Mouse (Mus musculus): ENCODE data around the gene Sgcb. TPM values are rescaled to one million over a fixed set of nuclear protein-coding genes. Genes with fewer than 3 reads are reported as not detected.

Gene Sgcb
- polyA plus RNA-seq (2015; fragmentation: Nextera tagmentation; extraction: Ambion mirVana), result 17.6 and 22.2 TPM in 2 replicates

GRCm38 (mm10) chr5:73647261-73647900, at the start of gene Sgcb:
TSS of gene Sgcb (minus strand) at chr5:73647790.

DNA sequence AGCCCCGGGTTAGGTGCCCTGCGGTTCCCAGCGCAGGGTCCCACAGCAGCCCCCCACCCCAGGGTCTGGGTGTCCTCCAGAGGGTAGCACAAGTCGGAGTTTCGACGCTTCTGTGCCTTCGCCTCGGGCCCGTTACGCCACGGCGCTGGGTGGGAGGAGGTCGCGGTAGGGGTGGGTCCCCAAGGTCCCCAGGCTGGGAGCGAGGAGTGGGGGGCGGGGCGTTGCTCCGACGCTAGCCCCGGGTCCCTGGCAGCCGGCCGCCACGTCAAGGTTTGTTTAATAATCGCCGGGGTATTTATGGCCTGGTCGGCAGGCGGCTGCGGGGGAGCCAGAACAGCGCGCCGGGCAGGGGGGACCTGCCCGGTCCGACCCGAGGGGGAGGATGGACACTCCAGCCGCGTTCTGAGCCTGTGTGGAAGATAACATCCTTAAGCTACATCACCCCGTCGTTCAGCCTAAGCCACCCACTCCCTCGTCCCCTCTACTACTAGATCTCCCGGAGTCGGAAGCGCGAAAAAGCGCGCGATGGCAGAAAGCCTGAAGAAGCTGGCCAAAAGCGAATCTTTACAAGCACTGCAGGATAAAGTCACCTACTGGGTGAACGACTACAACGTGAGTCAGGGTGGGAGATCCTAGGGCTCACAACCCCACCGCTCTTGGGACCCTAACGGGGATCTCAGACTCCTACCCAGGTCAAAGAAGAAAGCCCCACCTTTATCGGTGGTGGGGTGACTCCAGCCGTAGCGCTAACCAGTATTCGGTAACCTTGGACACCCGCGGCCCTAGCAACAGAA, 3.7 kb upstream of the Sgcb start, which contains the start of gene Spata18:
Spata18 (plus strand) TSS at position 319 of the 794 bp plus-strand sequence.

GRCm38 (mm10) chr5:73632291-73632690, 15.3 kb downstream of the Sgcb start, which contains the start of gene Lrrc66:
TSS of gene Lrrc66 (minus strand) at chr5:73632526.

Other genes starting within 250 kb of the Sgcb start
- 0.12 and 0.96 TPM in 2 replicates for gene Cwh43, start 241.7 kb downstream of the Sgcb start, polyA plus RNA-seq (2015; fragmentation: Nextera tagmentation; extraction: Ambion mirVana)
- gene Dcun1d4, start 166.8 kb downstream of the Sgcb start, polyA plus RNA-seq (2015; fragmentation: Nextera tagmentation; extraction: Ambion mirVana), result 18.5 and 24.4 TPM in 2 replicates
- gene Lrrc66, start 15.3 kb downstream of the Sgcb start, polyA plus RNA-seq (2015; fragmentation: Nextera tagmentation; extraction: Ambion mirVana), result 0.39 TPM in 1 of 2 replicates, not detected in the other
- 0.09 and 0.15 TPM in 2 replicates for gene Spata18, start 3.6 kb upstream of the Sgcb start, polyA plus RNA-seq (2015; fragmentation: Nextera tagmentation; extraction: Ambion mirVana)

Measured in adrenal gland, postnatal 0 days (tissue).